Mouse (Mus musculus) hindbrain, embryonic 12.5 days (tissue): ENCODE data around the gene Clasrp. TPM values are rescaled to one million over a fixed set of nuclear protein-coding genes. Genes with fewer than 3 reads are reported as not detected.

Experiments
- ATAC-seq: fragments of 200-750 bp; cut with Nextera tagmentation; 2 replicates; pipeline ENCODE4 v1.8.0; 2017; ENCODE audit warnings: moderate TSS enrichment; ENCODE audit not compliant: low FRiP score
- H3K27ac ChIP-seq: fragments of 300-500 bp; sonication (generic); 2 replicates; pipeline ENCODE4 v1.5.1; 2016; ENCODE audit warnings: mild to moderate bottlenecking
- H3K27me3 ChIP-seq: fragments of 300-500 bp; sonication (generic); 2 replicates; pipeline ENCODE4 v1.6.1; 2016; ENCODE audit warnings: mild to moderate bottlenecking
- H3K36me3 ChIP-seq: fragments of 300-500 bp; sonication (generic); 2 replicates; pipeline ENCODE4 v1.6.1; 2016; ENCODE audit warnings: mild to moderate bottlenecking
- H3K4me1 ChIP-seq: fragments of 300-500 bp; sonication (generic); 2 replicates; pipeline ENCODE4 v1.6.1; 2016
- H3K4me2 ChIP-seq: fragments of 300-500 bp; sonication (generic); replicated peaks from 2 replicates; pipeline ENCODE4 v1.6.1; 2016; ENCODE audit warnings: mild to moderate bottlenecking
- H3K4me3 ChIP-seq: fragments of 300-500 bp; sonication (generic); 2 replicates; pipeline ENCODE4 v1.5.1; 2016; ENCODE audit warnings: mild to moderate bottlenecking
- H3K9ac ChIP-seq: fragments of 300-500 bp; sonication (generic); 2 replicates; pipeline ENCODE4 v1.6.1; 2016; ENCODE audit warnings: mild to moderate bottlenecking, moderate library complexity
- H3K9me3 ChIP-seq: fragments of 300-500 bp; sonication (generic); replicated peaks from 2 replicates; pipeline ENCODE4 v1.6.1; 2016; ENCODE audit warnings: mild to moderate bottlenecking
- WGBS: fragments of 180-500 bp; shearing (Covaris S2); methylation state at CpG from one replicate; pipeline ENCODE4 v1.1.7; 2016; 5-methylcytosine and 5-hydroxymethylcytosine counted together
- polyA plus RNA-seq: library from polyadenylated mRNA; unstranded; fragments of >200 nt; fragmentation: Nextera tagmentation; extraction: Ambion mirVana; gene quantifications from 2 replicates; pipeline ENCODE4 v1.2.1, GENCODE M21; 2016

Gene Clasrp
- polyA plus RNA-seq, 1 experiment from 2014 or later: 70.1 TPM

- H3K27ac ChIP-seq: peak overlapping the region; percentile 67
- H3K4me3 ChIP-seq: no peak overlapping the region
- peak; percentile 90 for ATAC-seq
- H3K4me2 ChIP-seq: no peak overlapping the region; the same call in 1 of the 2 replicates
- no peaks in the 10 kb centered on the region for H3K9me3 ChIP-seq
- peak overlapping the region; percentile 3; the same call in 1 of the 2 replicates for H3K9ac ChIP-seq
- WGBS: 59% methylated on average over 8 of the region's 8 CpGs
- H3K27me3 ChIP-seq: no peaks in the 10 kb centered on the region
- H3K36me3 ChIP-seq: no peaks in the 10 kb centered on the region
- H3K4me1 ChIP-seq: peaks cover 35% of the 10 kb centered on the region
These were observed 62.1 kb downstream of the Clasrp start for GRCm38 (mm10) chr7:19542155-19542691.

- 67% methylated on average over 7 of the region's 7 CpGs for WGBS
- Histone ChIP-seq H3K9me3 (no peaks in the 10 kb centered on the region), H3K4me2 (no peak overlapping the region), H3K36me3 (no peaks in the 10 kb centered on the region), H3K4me1 (peaks cover 35% of the 10 kb centered on the region), H3K9ac (no peak overlapping the region), H3K27me3 (no peaks in the 10 kb centered on the region), H3K4me3 (no peak overlapping the region), H3K27ac (peak overlapping the region; percentile 67; the same call in 1 of the 2 replicates)
- peak; percentile 51 for ATAC-seq
These were observed 62.6 kb downstream of the Clasrp start for GRCm38 (mm10) chr7:19541681-19542154.

DNA sequence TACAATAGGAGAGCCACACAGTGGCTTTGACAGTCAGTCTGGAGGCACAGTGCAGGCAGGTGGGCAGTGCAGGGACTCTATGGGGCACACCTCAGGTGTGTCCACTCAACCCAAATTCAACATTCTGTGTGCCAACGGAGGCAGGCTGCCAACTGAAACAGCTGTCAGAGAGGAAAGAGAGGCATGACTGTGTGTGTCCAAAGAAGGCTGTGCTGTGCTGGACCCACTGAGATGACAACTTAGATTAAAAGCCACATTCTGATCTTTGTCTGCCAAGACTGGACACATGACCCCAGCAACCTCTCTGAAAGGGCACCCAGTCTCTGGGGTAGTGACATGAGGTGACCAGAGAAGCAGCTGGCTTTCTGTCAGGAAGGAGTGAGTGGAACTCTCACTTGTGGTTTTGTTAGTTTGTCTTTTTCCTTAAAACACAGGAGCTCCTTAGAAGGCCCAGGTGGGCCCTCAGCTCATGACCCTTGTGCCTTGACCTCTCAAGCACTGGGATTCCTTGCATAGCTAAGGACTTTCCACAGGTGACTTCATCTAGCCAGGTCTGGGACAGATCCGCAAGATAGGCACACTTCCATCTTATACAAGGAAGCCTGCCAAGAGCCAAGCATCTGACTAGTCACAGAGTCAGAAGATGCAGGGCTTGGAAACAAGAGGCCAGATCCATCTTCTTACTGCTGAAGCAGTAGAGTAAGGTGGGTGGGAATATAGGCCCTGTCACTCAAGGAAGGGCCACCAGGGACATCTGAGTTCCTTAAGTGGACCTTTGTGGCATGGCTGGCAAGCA, 63.3 kb downstream of the Clasrp start:
- Histone ChIP-seq H3K9ac (no peak overlapping the region), H3K36me3 (0 out of 2 replicates have a peak, but pooled peaks cover 4% of the 10 kb centered on the region), H3K4me3 (no peak overlapping the region), H3K4me2 (no peak overlapping the region), H3K9me3 (no peaks in the 10 kb centered on the region), H3K27ac (no peak overlapping the region), H3K4me1 (peaks cover 35% of the 10 kb centered on the region), H3K27me3 (no peaks in the 10 kb centered on the region)
- no peak for ATAC-seq
- WGBS: 91% methylated on average over 2 of the region's 2 CpGs

GRCm38 (mm10) chr7:19534676-19535075, 69.6 kb downstream of the Clasrp start:
- no peak overlapping the region for H3K27ac ChIP-seq
- no peak overlapping the region for H3K4me2 ChIP-seq
- H3K36me3 ChIP-seq: peaks cover 58% of the 10 kb centered on the region
- H3K9ac ChIP-seq: no peak overlapping the region
- no peak overlapping the region for H3K4me3 ChIP-seq
- H3K4me1 ChIP-seq: no peaks in the 10 kb centered on the region
- no peak for ATAC-seq
- H3K27me3 ChIP-seq: no peaks in the 10 kb centered on the region
- H3K9me3 ChIP-seq: no peaks in the 10 kb centered on the region
- 92% methylated on average over 10 of the region's 10 CpGs for WGBS

DNA sequence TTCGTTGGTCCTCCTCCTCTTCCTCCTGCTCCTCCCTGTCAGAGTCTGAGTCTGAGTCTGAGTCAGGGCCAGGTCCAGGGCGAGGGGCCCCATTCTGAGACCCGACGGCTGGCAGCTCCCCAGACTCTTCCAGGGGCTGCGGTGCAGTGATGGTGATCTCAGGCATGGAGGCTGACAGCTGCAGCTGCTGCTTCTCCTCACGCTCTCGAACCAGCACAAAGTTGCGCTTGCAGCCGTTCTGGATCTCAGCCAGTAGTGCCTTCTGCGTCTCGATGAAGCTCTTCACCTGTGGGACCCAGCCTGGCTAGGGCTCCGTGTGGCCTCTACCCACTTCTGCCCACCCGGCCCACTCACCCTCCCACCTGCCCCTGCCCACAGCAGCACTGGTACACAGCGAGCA, 72.0 kb downstream of the Clasrp start:
- H3K4me3 ChIP-seq: no peak overlapping the region
- H3K4me2 ChIP-seq: no peak overlapping the region
- H3K9ac ChIP-seq: no peak overlapping the region
- 92% methylated on average over 14 of the region's 14 CpGs for WGBS
- H3K4me1 ChIP-seq: no peaks in the 10 kb centered on the region
- ATAC-seq: no peak; the same call in 1 of the 2 replicates
- H3K27me3 ChIP-seq: no peaks in the 10 kb centered on the region
- peaks cover 67% of the 10 kb centered on the region for H3K36me3 ChIP-seq
- no peak overlapping the region for H3K27ac ChIP-seq
- no peaks in the 10 kb centered on the region for H3K9me3 ChIP-seq

DNA sequence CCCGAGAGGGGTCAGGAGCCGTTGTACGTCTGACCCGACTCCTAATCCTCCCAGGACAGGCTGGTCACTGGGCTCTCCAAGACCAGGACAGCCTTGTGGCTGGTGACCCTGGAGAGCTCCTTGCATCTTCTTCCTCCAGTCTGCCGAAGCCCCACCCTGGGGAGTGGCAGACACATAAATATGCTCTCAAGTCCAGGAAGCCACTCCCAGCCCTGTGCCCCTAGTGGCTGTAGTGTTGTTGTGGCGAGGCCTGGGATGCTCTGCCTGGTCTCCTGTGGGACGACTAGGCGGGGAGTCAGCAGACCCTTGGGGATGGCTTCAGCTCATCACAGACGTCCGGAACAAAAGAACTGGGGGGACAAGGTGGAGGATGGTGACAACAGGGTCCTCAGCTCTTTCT, 73.2 kb downstream of the Clasrp start:
- Histone ChIP-seq H3K27me3 (peaks cover 4% of the 10 kb centered on the region), H3K9ac (no peak overlapping the region), H3K4me3 (no peak overlapping the region), H3K4me1 (no peaks in the 10 kb centered on the region), H3K9me3 (no peaks in the 10 kb centered on the region), H3K36me3 (peaks cover 64% of the 10 kb centered on the region), H3K4me2 (no peak overlapping the region), H3K27ac (no peak overlapping the region)
- ATAC-seq: no peak
- 78% methylated on average over 10 of the region's 10 CpGs for WGBS

Other genes with a start within 250 kb of the Clasrp start
- 17.3 and 20.4 TPM in 2 replicates for gene Cd3eap, start 245.0 kb downstream of the Clasrp start, polyA plus RNA-seq
- 4.7 and 5.5 TPM in 2 replicates for gene Ppp1r13l, start 244.7 kb downstream of the Clasrp start, polyA plus RNA-seq
- gene Ercc2, start 222.5 kb downstream of the Clasrp start, polyA plus RNA-seq: 21.3 and 24.6 TPM in 2 replicates
- 3.2 and 4.1 TPM in 2 replicates for gene Klc3, start 200.4 kb downstream of the Clasrp start, polyA plus RNA-seq
- gene Ckm, start 199.7 kb downstream of the Clasrp start, polyA plus RNA-seq: 0.23 and 0.34 TPM in 2 replicates
- gene Mark4, start 145.7 kb downstream of the Clasrp start, polyA plus RNA-seq: 20.0 and 21.6 TPM in 2 replicates
- 1.0 and 1.5 TPM in 2 replicates for gene Exoc3l2, start 141.2 kb downstream of the Clasrp start, polyA plus RNA-seq
- gene Bloc1s3, start 96.1 kb downstream of the Clasrp start, polyA plus RNA-seq: 4.6 and 4.8 TPM in 2 replicates
- gene Trappc6a, start 96.1 kb downstream of the Clasrp start, polyA plus RNA-seq: 41.7 and 48.1 TPM in 2 replicates
- 0.23 TPM in 1 of 2 replicates, not detected in the other for gene Nkpd1, start 86.6 kb downstream of the Clasrp start, polyA plus RNA-seq
- 41.7 and 43.8 TPM in 2 replicates for gene Ppp1r37, start 41.4 kb downstream of the Clasrp start, polyA plus RNA-seq
- 0.30 TPM in 1 of 2 replicates, not detected in the other for gene Zfp296, start 27.2 kb downstream of the Clasrp start, polyA plus RNA-seq
- 121 and 145 TPM in 2 replicates for gene Gemin7, start 26.9 kb downstream of the Clasrp start, polyA plus RNA-seq
- gene Relb, start 25.0 kb upstream of the Clasrp start, polyA plus RNA-seq: 5.9 and 6.5 TPM in 2 replicates
- gene Clptm1, start 60.5 kb upstream of the Clasrp start, polyA plus RNA-seq: 112 and 115 TPM in 2 replicates
- gene Apoc2, start 73.5 kb upstream of the Clasrp start, polyA plus RNA-seq: 0.46 TPM in 1 of 2 replicates, not detected in the other
- not detected in 2 replicates for gene Gm44805, start 76.9 kb upstream of the Clasrp start, polyA plus RNA-seq
- gene Apoc4, start 77.0 kb upstream of the Clasrp start, polyA plus RNA-seq: 0.10 TPM in 1 of 2 replicates, not detected in the other
- gene Apoc1, start 88.2 kb upstream of the Clasrp start, polyA plus RNA-seq: 3.8 and 4.7 TPM in 2 replicates
- gene Apoe, start 94.7 kb upstream of the Clasrp start, polyA plus RNA-seq: 228 and 246 TPM in 2 replicates
- gene Tomm40, start 111.0 kb upstream of the Clasrp start, polyA plus RNA-seq: 136 and 138 TPM in 2 replicates
- gene Nectin2, start 146.0 kb upstream of the Clasrp start, polyA plus RNA-seq: 60.8 and 67.1 TPM in 2 replicates
- 21.0 and 25.1 TPM in 2 replicates for gene Bcam, start 166.5 kb upstream of the Clasrp start, polyA plus RNA-seq
- 1.0 and 1.3 TPM in 2 replicates for gene Cblc, start 192.3 kb upstream of the Clasrp start, polyA plus RNA-seq
- 1.1 and 2.1 TPM in 2 replicates for gene Bcl3, start 218.3 kb upstream of the Clasrp start, polyA plus RNA-seq
- 1.1 and 1.7 TPM in 2 replicates for gene Gm19345, start 247.5 kb upstream of the Clasrp start, polyA plus RNA-seq